Mouse (Mus musculus) C2C12 (cell line): Measurements from ENCODE around the gene Olfr5. TPM values are rescaled to one million over a fixed set of nuclear protein-coding genes. Genes with fewer than 3 reads are reported as not detected.

Experiments
- H3K27me3 ChIP-seq: one replicate; pipeline ENCODE4 v1.6.1; 2011; ENCODE audit not compliant: control insufficient read depth, insufficient read depth, insufficient read length
- H3K36me3 ChIP-seq: one replicate; pipeline ENCODE4 v1.6.1; 2011; ENCODE audit not compliant: control insufficient read depth, insufficient read depth
- H3K4me3 ChIP-seq: one replicate; pipeline ENCODE4 v1.5.1; 2011; ENCODE audit warnings: mild to moderate bottlenecking, control low read depth; ENCODE audit not compliant: poor library complexity, insufficient read depth, severe bottlenecking
- H3K79me2 ChIP-seq: one replicate; pipeline ENCODE4 v1.6.1; 2011; ENCODE audit not compliant: control insufficient read depth, insufficient read depth
- H3K79me3 ChIP-seq: one replicate; pipeline ENCODE4 v1.6.1; 2011; ENCODE audit warnings: low read depth, control low read depth
- H3ac ChIP-seq: one replicate; pipeline ENCODE3; 2011; ENCODE audit warnings: low read depth; ENCODE audit not compliant: control insufficient read depth, insufficient read length
- CEBPB ChIP-seq: IDR thresholded peaks from one replicate; pipeline ENCODE4 v1.6.1; 2011; ENCODE audit warnings: low read depth, mild to moderate bottlenecking, control low read depth, moderate library complexity
- CTCF ChIP-seq: IDR thresholded peaks from one replicate; pipeline ENCODE4 v1.5.1; 2011; ENCODE audit not compliant: control insufficient read depth, insufficient read depth, insufficient read length
- FOSL1 ChIP-seq: IDR thresholded peaks from one replicate; pipeline ENCODE4 v1.8.0; 2011; ENCODE audit warnings: mild to moderate bottlenecking, low read length; ENCODE audit not compliant: poor library complexity, insufficient read depth, severe bottlenecking
- MAX ChIP-seq: IDR thresholded peaks from one replicate; pipeline ENCODE4 v1.6.1; 2011; ENCODE audit warnings: mild to moderate bottlenecking, control low read depth
- MYOD1 ChIP-seq: IDR thresholded peaks from one replicate; pipeline ENCODE4 v1.6.1; 2011; ENCODE audit warnings: low read depth; ENCODE audit not compliant: control insufficient read depth, insufficient read length
- MYOG ChIP-seq: IDR thresholded peaks from one replicate; pipeline ENCODE4 v1.6.1; 2011; ENCODE audit not compliant: control insufficient read depth, insufficient read length; ENCODE audit errors: extremely low read depth
- USF1 ChIP-seq: IDR thresholded peaks from one replicate; pipeline ENCODE4 v1.6.1; 2011; ENCODE audit warnings: low read depth, mild to moderate bottlenecking, control low read depth, moderate library complexity
- long read RNA-seq, 2 experiments: library from polyadenylated mRNA; unstranded; transcript quantifications; one replicate each; pipeline ENCODE4 v2.0.0; 2019 to 2020
- polyA plus RNA-seq: library from polyadenylated mRNA; unstranded; fragments of >200 nt; fragmentation: generic; extraction: Trizol; gene quantifications from one replicate; pipeline ENCODE4 v1.2.1, GENCODE M21; 2012; ENCODE audit warnings: missing spikeins

Gene Olfr5
- polyA plus RNA-seq = not detected
- long read RNA-seq, experiment 1 = 0 reads
- long read RNA-seq, experiment 2 = 0 reads

DNA sequence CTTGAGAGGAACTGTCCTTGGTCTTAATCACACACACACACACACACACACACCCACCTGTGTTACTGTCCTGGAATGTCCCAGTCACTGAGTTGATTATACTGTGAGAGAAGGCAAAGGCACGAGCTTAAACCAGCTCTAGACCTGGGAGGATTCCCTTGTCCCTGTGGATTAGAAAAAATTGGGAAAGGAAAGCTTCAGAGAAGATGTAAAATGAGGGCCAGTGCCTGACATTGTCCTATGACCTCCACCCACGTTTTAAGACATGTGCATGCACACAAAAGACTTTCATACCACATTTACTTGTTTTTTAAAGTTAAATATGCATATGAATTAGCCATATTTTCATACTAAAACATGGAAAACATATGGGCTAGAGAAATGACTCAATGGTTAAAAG is at the start of gene Olfr5:
Gene Olfr5 (minus strand): TSS at position 101 of the 400 bp plus-strand sequence.
- no peaks in the 10 kb centered on the region for H3K27me3 ChIP-seq
- H3K79me3 ChIP-seq = no peaks in the 10 kb centered on the region
- TF ChIP-seq MYOG (no peak), CEBPB (no peak), USF1 (no peak), MYOD1 (no peak), CTCF (no peak), FOSL1 (no peak), MAX (no peak)
- no peaks in the 10 kb centered on the region for H3K79me2 ChIP-seq
- no peaks in the 10 kb centered on the region for H3K36me3 ChIP-seq
- H3K4me3 ChIP-seq = no peak within 1 kb of the TSS
- no peak within 1 kb of the TSS for H3ac ChIP-seq

GRCm38 (mm10) chr7:6526141-6526540 is 39.4 kb upstream of the Olfr5 start:
- H3K79me2 ChIP-seq = no peaks in the 10 kb centered on the region
- TF ChIP-seq CTCF (no peak), USF1 (no peak), MYOG (no peak), MYOD1 (no peak), CEBPB (no peak), FOSL1 (no peak), MAX (no peak)
- no peaks in the 10 kb centered on the region for H3K27me3 ChIP-seq
- H3K79me3 ChIP-seq = no peaks in the 10 kb centered on the region
- H3ac ChIP-seq = no peak overlapping the region
- no peak overlapping the region for H3K4me3 ChIP-seq
- no peaks in the 10 kb centered on the region for H3K36me3 ChIP-seq

- Histone ChIP-seq H3ac (no peak overlapping the region), H3K79me3 (no peaks in the 10 kb centered on the region), H3K4me3 (no peak overlapping the region), H3K36me3 (no peaks in the 10 kb centered on the region), H3K79me2 (no peaks in the 10 kb centered on the region), H3K27me3 (no peaks in the 10 kb centered on the region)
- no peak for TF ChIP-seq MYOG
- TF ChIP-seq USF1 = no peak
- no peak for TF ChIP-seq MAX
- no peak for TF ChIP-seq CEBPB
- TF ChIP-seq MYOD1 = no peak
These were observed 38.3 kb upstream of the Olfr5 start for GRCm38 (mm10) chr7:6525001-6525400.

DNA sequence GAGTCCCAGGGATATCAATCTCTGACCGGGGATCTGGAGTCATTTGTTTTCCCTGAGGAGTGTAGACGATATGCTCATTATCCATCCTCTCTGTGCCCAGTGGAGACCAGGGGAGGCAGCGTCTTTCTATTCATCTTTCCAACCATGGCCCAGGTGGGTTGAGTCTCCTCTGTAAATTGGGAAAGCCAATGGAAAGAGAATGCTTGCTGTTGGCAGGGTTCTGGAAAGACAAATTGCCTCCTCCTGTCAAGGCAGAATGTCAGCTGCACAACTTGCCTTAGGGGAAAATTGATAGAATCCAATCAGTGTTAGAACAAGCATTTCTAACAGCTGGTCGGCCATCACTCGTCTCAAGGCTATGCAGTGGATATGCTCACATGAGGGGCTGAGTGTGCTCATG is 36.1 kb upstream of the Olfr5 start, which contains the start of gene Olfr1349:
Gene Olfr1349 (minus strand): TSS at position 101 of the 400 bp plus-strand sequence.
- Histone ChIP-seq H3K79me3 (no peaks in the 10 kb centered on the region), H3ac (no peak within 1 kb of the TSS), H3K4me3 (no peak within 1 kb of the TSS), H3K36me3 (no peaks in the 10 kb centered on the region), H3K27me3 (no peaks in the 10 kb centered on the region), H3K79me2 (no peaks in the 10 kb centered on the region)
- TF ChIP-seq USF1 = no peak
- no peak for TF ChIP-seq CTCF
- no peak for TF ChIP-seq CEBPB
- no peak for TF ChIP-seq MYOG
- TF ChIP-seq FOSL1 = no peak
- no peak for TF ChIP-seq MAX
- no peak for TF ChIP-seq MYOD1

GRCm38 (mm10) chr7:6521666-6522065 is 34.9 kb upstream of the Olfr5 start:
- no peaks in the 10 kb centered on the region for H3K79me3 ChIP-seq
- no peak overlapping the region for H3ac ChIP-seq
- H3K27me3 ChIP-seq = no peaks in the 10 kb centered on the region
- no peaks in the 10 kb centered on the region for H3K79me2 ChIP-seq
- no peak overlapping the region for H3K4me3 ChIP-seq
- TF ChIP-seq MYOD1 = no peak
- TF ChIP-seq MYOG = no peak
- no peak for TF ChIP-seq MAX
- no peak for TF ChIP-seq CEBPB
- TF ChIP-seq USF1 = no peak
- no peak for TF ChIP-seq CTCF
- TF ChIP-seq FOSL1 = no peak
- H3K36me3 ChIP-seq = no peaks in the 10 kb centered on the region

DNA sequence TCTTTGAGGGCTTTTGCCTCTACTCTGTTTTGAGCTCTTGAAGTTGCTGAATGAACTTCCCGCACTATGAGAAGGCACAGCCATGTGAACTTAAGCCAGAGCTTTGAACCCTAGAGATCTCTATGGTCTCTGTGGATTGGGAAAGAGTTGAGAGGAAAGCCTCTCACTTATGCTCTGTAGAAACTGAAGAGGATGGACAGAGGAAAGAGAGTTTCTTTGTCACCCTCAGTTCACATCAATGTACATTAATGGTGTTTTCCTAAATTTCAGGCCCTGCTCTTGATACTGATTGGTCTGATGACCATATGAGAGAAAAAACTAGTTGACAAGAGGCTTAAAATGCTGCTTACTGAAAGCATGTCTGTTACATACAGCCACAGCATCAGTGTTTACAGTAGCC is 21.9 kb upstream of the Olfr5 start, which contains the start of gene Olfr1348:
Gene Olfr1348 (minus strand): TSS at position 101 of the 400 bp plus-strand sequence.
- no peak within 1 kb of the TSS for H3K4me3 ChIP-seq
- no peaks in the 10 kb centered on the region for H3K79me2 ChIP-seq
- no peak for TF ChIP-seq CTCF
- TF ChIP-seq CEBPB = no peak
- TF ChIP-seq MYOG = no peak
- TF ChIP-seq MYOD1 = no peak
- no peak for TF ChIP-seq USF1
- TF ChIP-seq MAX = no peak
- TF ChIP-seq FOSL1 = no peak
- no peaks in the 10 kb centered on the region for H3K79me3 ChIP-seq
- H3K27me3 ChIP-seq = no peaks in the 10 kb centered on the region
- H3ac ChIP-seq = no peak within 1 kb of the TSS
- H3K36me3 ChIP-seq = no peaks in the 10 kb centered on the region
